Mouse (Mus musculus) lung, adult 2 months (tissue): ENCODE data around the gene Cpped1.

ENCODE experiments used
- CTCF ChIP-seq: fragments of 200-500 bp; IDR thresholded peaks from 2 replicates; pipeline ENCODE4 v1.5.1; 2011; ENCODE audit warnings: mild to moderate bottlenecking, low read length, control low read depth; ENCODE audit not compliant: insufficient read depth
- POLR2A ChIP-seq: fragments of 200-500 bp; IDR thresholded peaks from 2 replicates; pipeline ENCODE4 v1.6.1; 2011; ENCODE audit warnings: low read depth, mild to moderate bottlenecking, control low read depth, low read length, borderline replicate concordance; ENCODE audit errors: extremely low read depth

GRCm38 (mm10) chr16:11900341-11900740 is 8.9 kb downstream of the Cpped1 start:
- TF ChIP-seq CTCF (no peak), POLR2A (no peak)
